Mouse (Mus musculus) G1E (cell line): ENCODE results near the gene Dock4. TPM values are rescaled to one million over a fixed set of nuclear protein-coding genes. Genes with fewer than 3 reads are reported as not detected.

Source experiments
- ATAC-seq: 2 replicates; pipeline ENCODE4 v1.8.0; 2016; ENCODE audit warnings: mild to moderate bottlenecking; ENCODE audit not compliant: insufficient number of reproducible peaks, poor library complexity, low FRiP score, severe bottlenecking; ENCODE audit errors: extremely low read depth
- DNase-seq: peaks from one replicate; pipeline ENCODE4 v3.0.0; 2012; ENCODE audit warnings: low spot score
- H3K27me3 ChIP-seq: 2 replicates; pipeline ENCODE4 v1.6.1; 2012; ENCODE audit warnings: mild to moderate bottlenecking, low read length, inconsistent platforms; ENCODE audit not compliant: insufficient read depth
- H3K36me3 ChIP-seq: replicated peaks from 2 replicates; pipeline ENCODE3; 2012; ENCODE audit warnings: mild to moderate bottlenecking, inconsistent platforms
- H3K4me1 ChIP-seq: 2 replicates; pipeline ENCODE4 v1.6.1; 2012; ENCODE audit warnings: low read depth, low read length, inconsistent platforms, mixed read lengths; ENCODE audit not compliant: insufficient read depth
- H3K4me3 ChIP-seq: 2 replicates; pipeline ENCODE4 v1.5.1; 2012; ENCODE audit warnings: low read depth, mild to moderate bottlenecking, inconsistent platforms, low read length, moderate library complexity, mixed read lengths
- H3K9me3 ChIP-seq: replicated peaks from 2 replicates; pipeline ENCODE4 v1.6.1; 2012; ENCODE audit warnings: inconsistent platforms
- CTCF ChIP-seq: IDR thresholded peaks from 2 replicates; pipeline ENCODE4 v1.5.1; 2012; ENCODE audit warnings: low read depth, low read length, inconsistent platforms, mixed read lengths
- GATA1 ChIP-seq: IDR thresholded peaks from 2 replicates; pipeline ENCODE4 v1.6.1; 2012; ENCODE audit warnings: borderline replicate concordance, low read length, inconsistent platforms, mixed read lengths
- GATA2 ChIP-seq: IDR thresholded peaks from 2 replicates; pipeline ENCODE4 v1.6.1; 2012; ENCODE audit warnings: low read depth, low read length, inconsistent platforms, borderline replicate concordance
- POLR2AphosphoS5 ChIP-seq: IDR thresholded peaks from 2 replicates; pipeline ENCODE4 v1.6.1; 2012; ENCODE audit warnings: low read depth, low read length, inconsistent platforms; ENCODE audit not compliant: insufficient replicate concordance
- TAL1 ChIP-seq: conservative IDR thresholded peaks from 2 replicates; pipeline ENCODE4 v1.6.1; 2012; ENCODE audit warnings: low read depth, low read length, inconsistent platforms, mixed read lengths
- polyA plus RNA-seq: library from polyadenylated mRNA; stranded (reverse); fragments of >175 nt; gene quantifications from 2 replicates; pipeline ENCODE4 v1.2.3, GENCODE M21; 2012
- total RNA-seq, 2 experiments: library from RNA; stranded (forward) in 1 of 2; stranded (reverse) in 1 of 2; fragments of 200-1000 nt in 1 of 2; fragments of >200 nt in 1 of 2; fragmentation: Nextera tagmentation in 1 of 2; gene quantifications; 2 replicates each; pipeline ENCODE4 v1.2.3; 2014 to 2017

The Dock4 gene
- total and polyA plus RNA-seq, 3 experiments: 0.01 to 1.2 (median 0.68) TPM

DNA sequence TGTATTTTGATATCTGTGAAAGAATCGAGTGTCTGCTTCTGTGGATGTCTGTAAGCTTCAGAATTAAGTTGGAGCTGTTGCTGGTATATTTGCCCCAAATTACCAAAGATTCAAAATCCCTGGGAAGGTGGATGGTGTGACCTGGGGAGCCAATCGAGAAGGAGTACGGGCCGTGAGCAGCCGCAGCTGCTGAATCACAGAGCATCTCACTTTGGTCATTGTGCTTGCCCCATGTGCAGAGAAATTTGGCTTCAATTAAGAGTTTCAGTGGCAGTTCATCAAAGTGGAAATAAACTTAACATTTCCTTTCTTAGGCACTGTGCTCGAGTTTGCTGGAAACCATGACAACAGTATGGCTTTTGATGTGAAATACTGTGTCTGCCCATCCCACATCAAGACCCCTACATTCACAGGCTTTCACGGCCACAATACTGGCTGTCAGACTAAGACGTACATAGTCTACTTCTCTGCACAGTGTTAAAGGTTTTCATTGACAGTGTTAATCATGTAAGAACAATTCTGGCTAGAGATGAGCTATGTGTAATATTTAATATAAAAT is 321.6 kb downstream of the Dock4 start:
- TF ChIP-seq POLR2AphosphoS5 (no peak), GATA1 (no peak), CTCF (no peak), GATA2 (no peak), TAL1 (no peak)
- H3K4me3 ChIP-seq: no peak overlapping the region
- no peak for ATAC-seq

GRCm38 (mm10) chr12:40773091-40773490 is 327.3 kb downstream of the Dock4 start:
- Histone ChIP-seq H3K4me3 (no peak overlapping the region), H3K4me1 (no peaks in the 10 kb centered on the region), H3K27me3 (no peaks in the 10 kb centered on the region), H3K36me3 (no peaks in the 10 kb centered on the region), H3K9me3 (no peaks in the 10 kb centered on the region)
- no peak for TF ChIP-seq GATA2
- DNase-seq (no peak), ATAC-seq (no peak)

More for the DNA sequence above, 321.6 kb downstream of the Dock4 start:
- no peaks in the 10 kb centered on the region for H3K36me3 ChIP-seq
- no peak for DNase-seq
- H3K9me3 ChIP-seq: no peaks in the 10 kb centered on the region
- H3K4me1 ChIP-seq: no peaks in the 10 kb centered on the region
- no peaks in the 10 kb centered on the region for H3K27me3 ChIP-seq

- TF ChIP-seq POLR2AphosphoS5 (no peak), CTCF (no peak), GATA2 (no peak), GATA1 (no peak), TAL1 (no peak)
- no peaks in the 10 kb centered on the region for H3K27me3 ChIP-seq
- H3K9me3 ChIP-seq: no peaks in the 10 kb centered on the region
- DNase-seq (no peak), ATAC-seq (no peak)
- no peaks in the 10 kb centered on the region for H3K4me1 ChIP-seq
- no peak overlapping the region for H3K4me3 ChIP-seq
- H3K36me3 ChIP-seq: no peaks in the 10 kb centered on the region
These were observed 335.8 kb downstream of the Dock4 start for GRCm38 (mm10) chr12:40781554-40781953.

- Histone ChIP-seq H3K36me3 (no peaks in the 10 kb centered on the region), H3K27me3 (no peaks in the 10 kb centered on the region), H3K4me3 (no peak overlapping the region), H3K9me3 (no peaks in the 10 kb centered on the region), H3K4me1 (no peaks in the 10 kb centered on the region)
- DNase-seq (no peak), ATAC-seq (no peak)
- TF ChIP-seq POLR2AphosphoS5: no peak
- TF ChIP-seq GATA2: no peak
- no peak for TF ChIP-seq GATA1
- no peak for TF ChIP-seq CTCF
- TF ChIP-seq TAL1: no peak
These were observed 342.9 kb downstream of the Dock4 start for GRCm38 (mm10) chr12:40788621-40789111.

GRCm38 (mm10) chr12:40789379-40790361 is 343.9 kb downstream of the Dock4 start:
- DNase-seq (no peak), ATAC-seq (no peak)
- Histone ChIP-seq H3K4me1 (no peaks in the 10 kb centered on the region), H3K27me3 (no peaks in the 10 kb centered on the region), H3K4me3 (no peak overlapping the region), H3K9me3 (no peaks in the 10 kb centered on the region), H3K36me3 (no peaks in the 10 kb centered on the region)
- TF ChIP-seq GATA2 (no peak), TAL1 (no peak), POLR2AphosphoS5 (no peak), CTCF (no peak)

DNA sequence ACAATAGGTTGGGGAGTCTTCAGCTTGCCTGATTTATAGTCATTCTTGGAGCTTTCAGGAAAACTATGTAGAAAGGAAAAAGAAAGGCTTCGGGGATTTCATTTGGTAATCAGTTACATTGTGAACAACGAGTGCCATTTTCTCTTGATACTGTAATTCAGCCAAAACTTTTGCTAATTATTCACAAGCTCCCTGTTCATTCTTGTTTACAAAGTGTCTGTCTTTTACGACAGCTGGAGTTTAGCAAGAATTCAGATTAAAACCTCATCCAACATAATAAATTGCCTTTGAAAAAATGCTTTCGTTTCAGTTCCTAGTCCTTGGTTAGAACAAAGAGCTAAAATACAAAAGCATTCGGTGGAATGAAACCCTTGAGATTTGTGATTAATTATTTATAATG is 345.5 kb downstream of the Dock4 start:
- H3K36me3 ChIP-seq: no peaks in the 10 kb centered on the region
- TF ChIP-seq POLR2AphosphoS5: no peak
- no peak for TF ChIP-seq GATA2
- TF ChIP-seq GATA1: no peak
- no peak for TF ChIP-seq TAL1
- TF ChIP-seq CTCF: no peak
- DNase-seq (no peak), ATAC-seq (no peak)
- H3K4me1 ChIP-seq: no peaks in the 10 kb centered on the region
- no peaks in the 10 kb centered on the region for H3K9me3 ChIP-seq
- no peak overlapping the region for H3K4me3 ChIP-seq
- no peaks in the 10 kb centered on the region for H3K27me3 ChIP-seq
